Mouse (Mus musculus) forebrain, embryonic 14.5 days (tissue): ENCODE data around the gene Bckdha. TPM values are rescaled to one million over a fixed set of nuclear protein-coding genes. Genes with fewer than 3 reads are reported as not detected.
A peak's percentile ranks its signal among the peaks of the same experiment; 100 is the strongest.

ENCODE experiments used
- ATAC-seq: fragments of 200-750 bp; cut with Nextera tagmentation; 2 replicates; pipeline ENCODE4 v1.8.0; 2017; ENCODE audit warnings: mild to moderate bottlenecking, moderate library complexity
- DNase-seq: peaks from one replicate; pipeline ENCODE4 v3.0.0-alpha.2; 2015; ENCODE audit warnings: low spot score
- H3K27ac ChIP-seq: fragments of 300-500 bp; sonication (generic); 2 replicates; pipeline ENCODE4 v1.5.1; 2014; ENCODE audit warnings: low read depth, mild to moderate bottlenecking, control low read depth, low read length, moderate library complexity
- H3K27me3 ChIP-seq: fragments of 300-500 bp; sonication (generic); replicated peaks from 2 replicates; pipeline ENCODE4 v1.6.1; 2014; ENCODE audit warnings: low read length, control low read depth, mixed read lengths; ENCODE audit not compliant: control insufficient read depth, insufficient read depth
- H3K36me3 ChIP-seq: fragments of 300-500 bp; sonication (generic); 2 replicates; pipeline ENCODE4 v1.6.1; 2014; ENCODE audit warnings: low read length, control low read depth; ENCODE audit not compliant: control insufficient read depth, insufficient read depth
- H3K4me1 ChIP-seq: fragments of 300-500 bp; sonication (generic); 2 replicates; pipeline ENCODE4 v1.6.1; 2014; ENCODE audit warnings: antibody characterized with exemption, low read length, control low read depth; ENCODE audit not compliant: control insufficient read depth, insufficient read depth
- H3K4me2 ChIP-seq: fragments of 300-500 bp; sonication (generic); 2 replicates; pipeline ENCODE4 v1.6.1; 2014; ENCODE audit warnings: mild to moderate bottlenecking, control low read depth, low read length
- H3K4me3 ChIP-seq: fragments of 300-500 bp; sonication (generic); 2 replicates; pipeline ENCODE4 v1.5.1; 2014; ENCODE audit warnings: low read depth, low read length, control low read depth
- H3K9ac ChIP-seq: fragments of 300-500 bp; sonication (generic); 2 replicates; pipeline ENCODE4 v1.6.1; 2014; ENCODE audit warnings: mild to moderate bottlenecking, low read length, control low read depth, moderate library complexity
- H3K9me3 ChIP-seq: fragments of 300-500 bp; sonication (generic); replicated peaks from 2 replicates; pipeline ENCODE4 v1.6.1; 2016; ENCODE audit warnings: low read length, control low read depth, mixed read lengths; ENCODE audit not compliant: control insufficient read depth
- WGBS: fragments of 180-500 bp; shearing (Covaris S2); extraction: QIAGEN DNeasy Blood & Tissue Kit; methylation state at CpG from one replicate; pipeline ENCODE4 v1.1.7; 2014; 5-methylcytosine and 5-hydroxymethylcytosine counted together
- polyA plus RNA-seq: library from polyadenylated mRNA; unstranded; fragments of >200 nt; fragmentation: Nextera tagmentation; extraction: Ambion mirVana; gene quantifications from 2 replicates; pipeline ENCODE4 v1.2.1, GENCODE M21; 2014

Bckdha gene
- polyA plus RNA-seq, 1 experiment from 2014 or later, result 69.7 TPM

GRCm38 (mm10) chr7:25599663-25600062 is 59.1 kb downstream of the Bckdha start:
- Histone ChIP-seq H3K9me3 (no peaks in the 10 kb centered on the region), H3K27ac (no peak overlapping the region), H3K36me3 (no peaks in the 10 kb centered on the region), H3K9ac (no peak overlapping the region), H3K4me2 (no peak overlapping the region), H3K4me3 (no peak overlapping the region), H3K27me3 (no peaks in the 10 kb centered on the region), H3K4me1 (no peaks in the 10 kb centered on the region)
- WGBS, result 14% methylated on average over 10 of the region's 10 CpGs
- DNase-seq (peak; percentile 82), ATAC-seq (no peak)

- WGBS, result 84% methylated on average over 3 of the region's 3 CpGs
- no peaks in the 10 kb centered on the region for H3K36me3 ChIP-seq
- no peak overlapping the region for H3K4me2 ChIP-seq
- no peaks in the 10 kb centered on the region for H3K27me3 ChIP-seq
- ATAC-seq (no peak), DNase-seq (no peak)
- no peaks in the 10 kb centered on the region for H3K4me1 ChIP-seq
- no peak overlapping the region for H3K4me3 ChIP-seq
- no peaks in the 10 kb centered on the region for H3K9me3 ChIP-seq
- no peak overlapping the region for H3K9ac ChIP-seq
- H3K27ac ChIP-seq, result no peak overlapping the region
Measured at GRCm38 (mm10) chr7:25593859-25594258, 64.9 kb downstream of the Bckdha start.

- H3K9ac ChIP-seq, result no peak overlapping the region
- WGBS, result 94% methylated on average over 2 of the region's 2 CpGs
- H3K4me3 ChIP-seq, result no peak overlapping the region
- H3K27ac ChIP-seq, result no peak overlapping the region
- no peaks in the 10 kb centered on the region for H3K4me1 ChIP-seq
- H3K4me2 ChIP-seq, result no peak overlapping the region
- H3K9me3 ChIP-seq, result no peaks in the 10 kb centered on the region
- no peaks in the 10 kb centered on the region for H3K27me3 ChIP-seq
- no peak for DNase-seq
- no peaks in the 10 kb centered on the region for H3K36me3 ChIP-seq
- no peak for ATAC-seq
Measured at GRCm38 (mm10) chr7:25591226-25591625, 67.6 kb downstream of the Bckdha start.

- DNase-seq (no peak), ATAC-seq (no peak)
- Histone ChIP-seq H3K9ac (no peak overlapping the region), H3K4me2 (no peak overlapping the region), H3K4me1 (no peaks in the 10 kb centered on the region), H3K27ac (no peak overlapping the region), H3K9me3 (no peaks in the 10 kb centered on the region), H3K4me3 (no peak overlapping the region), H3K27me3 (no peaks in the 10 kb centered on the region), H3K36me3 (no peaks in the 10 kb centered on the region)
- WGBS, result 83% methylated on average over 9 of the region's 9 CpGs
Measured at GRCm38 (mm10) chr7:25585351-25586204, 73.2 kb downstream of the Bckdha start.

GRCm38 (mm10) chr7:25584651-25585050 is 74.1 kb downstream of the Bckdha start:
- no peak overlapping the region for H3K9ac ChIP-seq
- DNase-seq (no peak), ATAC-seq (no peak)
- H3K27ac ChIP-seq, result no peak overlapping the region
- no peaks in the 10 kb centered on the region for H3K36me3 ChIP-seq
- no peaks in the 10 kb centered on the region for H3K9me3 ChIP-seq
- no peak overlapping the region for H3K4me2 ChIP-seq
- WGBS, result 84% methylated on average over 5 of the region's 5 CpGs
- H3K4me1 ChIP-seq, result no peaks in the 10 kb centered on the region
- no peaks in the 10 kb centered on the region for H3K27me3 ChIP-seq
- no peak overlapping the region for H3K4me3 ChIP-seq

- Histone ChIP-seq H3K4me1 (no peaks in the 10 kb centered on the region), H3K27ac (no peak overlapping the region), H3K4me3 (no peak overlapping the region), H3K4me2 (no peak overlapping the region), H3K27me3 (no peaks in the 10 kb centered on the region), H3K9ac (no peak overlapping the region), H3K36me3 (no peaks in the 10 kb centered on the region), H3K9me3 (no peaks in the 10 kb centered on the region)
- ATAC-seq (no peak), DNase-seq (no peak)
- 90% methylated on average over 15 of the region's 15 CpGs for WGBS
Measured at GRCm38 (mm10) chr7:25582301-25582810, 76.4 kb downstream of the Bckdha start.

Other genes starting within 250 kb of the Bckdha start
- not detected in 2 replicates for gene Cxcl17, start 246.1 kb downstream of the Bckdha start, polyA plus RNA-seq
- 0.95 and 0.99 TPM in 2 replicates for gene Ceacam1, start 181.4 kb downstream of the Bckdha start, polyA plus RNA-seq
- gene Ceacam2, start 119.1 kb downstream of the Bckdha start, polyA plus RNA-seq, result not detected in 2 replicates
- not detected in 2 replicates for gene Erich4, start 43.1 kb downstream of the Bckdha start, polyA plus RNA-seq
- 29.9 and 36.0 TPM in 2 replicates for gene Dmac2, start 39.6 kb downstream of the Bckdha start, polyA plus RNA-seq
- 0.43 and 0.58 TPM in 2 replicates for gene B3gnt8, start 32.3 kb downstream of the Bckdha start, polyA plus RNA-seq
- gene Exosc5, start 183 bp upstream of the Bckdha start, polyA plus RNA-seq, result 49.4 and 53.9 TPM in 2 replicates
- gene Tmem91, start 16.2 kb upstream of the Bckdha start, polyA plus RNA-seq, result 11.1 and 16.4 TPM in 2 replicates
- 44.3 and 57.6 TPM in 2 replicates for gene B9d2, start 21.8 kb upstream of the Bckdha start, polyA plus RNA-seq
- 0.61 and 0.83 TPM in 2 replicates for gene Tgfb1, start 28.0 kb upstream of the Bckdha start, polyA plus RNA-seq
- 39.6 and 40.7 TPM in 2 replicates for gene Ccdc97, start 60.1 kb upstream of the Bckdha start, polyA plus RNA-seq
- 53.6 and 61.2 TPM in 2 replicates for gene Hnrnpul1, start 95.8 kb upstream of the Bckdha start, polyA plus RNA-seq
- 15.8 and 16.7 TPM in 2 replicates for gene Axl, start 129.7 kb upstream of the Bckdha start, polyA plus RNA-seq
- 0.95 and 1.1 TPM in 2 replicates for gene Cyp2s1, start 157.9 kb upstream of the Bckdha start, polyA plus RNA-seq
- gene Cyp2b10, start 238.6 kb upstream of the Bckdha start, polyA plus RNA-seq, result not detected in 2 replicates